Mouse (Mus musculus) brain, embryonic 14.5 days (tissue): Measurements from ENCODE around the gene Bach2.

ENCODE experiments used
- CTCF ChIP-seq: fragments of 200-500 bp; IDR thresholded peaks from 2 replicates; pipeline ENCODE4 v1.5.1; 2012; ENCODE audit warnings: inconsistent platforms, mild to moderate bottlenecking, moderate library complexity, borderline replicate concordance; ENCODE audit not compliant: insufficient read depth, insufficient read length; ENCODE audit errors: extremely low read depth
- POLR2A ChIP-seq: fragments of 200-500 bp; IDR thresholded peaks from 2 replicates; pipeline ENCODE4 v1.6.1; 2012; ENCODE audit warnings: mild to moderate bottlenecking, inconsistent platforms, borderline replicate concordance; ENCODE audit not compliant: poor library complexity, insufficient read depth, insufficient read length, severe bottlenecking; ENCODE audit errors: extremely low read depth

DNA sequence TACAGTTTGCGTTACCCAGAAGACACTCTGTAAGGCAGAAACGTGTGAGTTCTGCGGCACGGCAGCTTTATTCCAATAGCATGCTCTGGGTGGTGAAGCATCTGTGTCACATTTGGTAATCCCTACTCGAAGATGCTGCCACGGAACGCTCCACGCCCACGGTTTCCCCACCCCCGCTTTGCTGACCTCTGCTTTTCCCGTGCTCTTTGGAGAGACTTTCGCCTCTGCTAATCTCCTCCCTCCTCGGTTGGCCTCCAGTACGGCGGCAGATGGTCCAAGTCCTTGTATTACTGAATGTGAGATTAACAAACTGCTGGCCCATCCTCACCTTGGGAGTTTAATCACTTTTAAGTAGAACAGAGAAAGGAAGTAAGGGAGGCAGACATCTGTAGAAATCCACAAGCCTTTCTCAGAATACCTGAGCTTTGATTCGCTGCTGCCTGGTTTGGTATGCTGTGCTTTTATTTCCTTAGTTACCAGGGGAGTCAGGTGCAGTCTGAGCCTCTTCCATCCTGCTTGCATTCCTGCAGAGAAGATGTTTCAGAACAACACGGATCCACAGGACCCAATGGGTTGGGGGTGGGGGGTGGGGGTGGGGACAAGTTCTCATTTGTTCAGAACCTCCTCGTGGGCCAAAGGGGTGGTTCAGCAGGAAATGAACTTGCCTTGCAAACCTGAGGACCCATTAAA lies 242.9 kb downstream of the Bach2 start:
- TF ChIP-seq CTCF, result no peak
- TF ChIP-seq POLR2A, result no peak
